Mouse (Mus musculus): ENCODE results near the gene Camk2g.

DNA sequence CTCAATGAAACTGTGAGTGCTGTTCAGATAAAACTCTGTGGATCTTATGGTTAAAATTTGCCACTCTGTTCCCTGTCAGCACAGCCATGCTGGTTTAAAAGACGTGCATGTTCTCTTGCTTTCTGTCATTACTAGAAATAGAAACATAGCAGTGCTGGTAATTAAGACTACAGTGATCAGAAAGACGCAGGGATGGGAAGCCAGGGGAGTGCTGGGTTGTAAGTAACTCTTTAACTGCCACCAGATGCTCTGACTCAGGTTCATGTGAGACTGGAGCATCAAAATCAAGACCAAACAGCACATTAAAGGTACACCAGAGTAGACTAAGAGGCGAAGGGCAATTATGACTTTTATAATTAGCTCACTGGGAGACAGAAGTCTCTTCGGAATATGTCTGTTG lies 45.5 kb downstream of the Camk2g start:
- TF ChIP-seq CTCF (IDR thresholded peaks at IDR 0.05; ENCODE audit: extremely low read depth, insufficient read depth, low read length) (no peak), POLR2A (IDR thresholded peaks at IDR 0.05; ENCODE audit: extremely low read depth, insufficient read depth, low read length) (no peak)

All from cortical plate, adult 2 months (tissue).